ENCODE assay signal across 9 mouse cellular contexts in genomic region chr5:75043011-75043445, GRCm38 (mm10). TPM values are rescaled to one million over a fixed set of nuclear protein-coding genes. Genes with fewer than 3 reads are reported as not detected.
DNase-seq lines count a peak whose midpoint lies in the region; ATAC-seq and TF ChIP-seq lines count a peak whose summit lies in the region.
"Had no signal": no experiment of that assay in that cellular context is flagged by ENCODE, and none has a peak within 500 bp of the region (broad histone marks: within the 10 kb centered on the region; RNA-seq: fewer than 3 reads in every experiment).

No protein-coding gene starts in this region.

- no peak overlapping the region for H3K27ac ChIP-seq in testis, adult 2 months (ENCODE audit: control insufficient read depth, insufficient read depth, low read depth, low read length)
- no peak overlapping the region for H3K27ac ChIP-seq in embryonic facial prominence, embryonic 14.5 days (replicated peaks; ENCODE audit: low read depth, low read length)
- H3K27ac ChIP-seq in intestine, embryonic 16.5 days (ENCODE audit: low read length) = no peak overlapping the region

- no peak for TF ChIP-seq CTCF in testis, adult 2 months (IDR thresholded peaks at IDR 0.05; ENCODE audit: control insufficient read depth, insufficient read depth, insufficient replicate concordance, low read depth, low read length)

- WGBS in embryonic facial prominence, embryonic 14.5 days = 52% methylated on average over 9 of the region's 9 CpGs
- WGBS in intestine, embryonic 16.5 days = 21% methylated on average over 9 of the region's 9 CpGs

- no peaks in the 10 kb centered on the region for H3K9me3 ChIP-seq in embryonic facial prominence, embryonic 14.5 days (ENCODE audit: control insufficient read depth, low read length)
- no peaks in the 10 kb centered on the region for H3K9me3 ChIP-seq in intestine, embryonic 16.5 days (ENCODE audit: control insufficient read depth, low read length)

- H3K9ac ChIP-seq in embryonic facial prominence, embryonic 14.5 days (ENCODE audit: low read depth, low read length) = peak overlapping the region; percentile 100
- peak overlapping the region; percentile 99 for H3K9ac ChIP-seq in intestine, embryonic 16.5 days (ENCODE audit: low read depth, low read length)

- DNase-seq in testis, postnatal 14 days (ENCODE audit: low spot score) = no peak
- no peak for DNase-seq in embryonic facial prominence, embryonic 14.5 days (ENCODE audit: low spot score)
- peak; percentile 41 for DNase-seq in naive thymus-derived CD4-positive, alpha-beta T cell, adult 2 months (ENCODE audit: low read depth)
- DNase-seq in left cerebral cortex, postnatal 4 days = no peak
- DNase-seq in left cerebral cortex, adult 9 months (ENCODE audit: low spot score in 2 of 2) = no peak
- no peak for DNase-seq in layer of hippocampus, adult 8-10 months (ENCODE audit: low spot score in 2 of 2)

- no peak for ATAC-seq in embryonic facial prominence, embryonic 14.5 days (ENCODE audit: low read depth)
- ATAC-seq in intestine, embryonic 16.5 days = no peak

- H3K4me2 ChIP-seq in embryonic facial prominence, embryonic 14.5 days (ENCODE audit: low read depth, low read length) = peak overlapping the region; percentile 79
- H3K4me2 ChIP-seq in intestine, embryonic 16.5 days (ENCODE audit: low read depth, low read length) = peak overlapping the region; percentile 79

- intact Hi-C loops in left cerebral cortex, postnatal 4 days (cut with DNase I) = no loop called here

- no peaks in the 10 kb centered on the region for H3K36me3 ChIP-seq in testis, adult 2 months (ENCODE audit: control insufficient read depth, insufficient read depth, low read length)
- no peaks in the 10 kb centered on the region for H3K36me3 ChIP-seq in embryonic facial prominence, embryonic 14.5 days (ENCODE audit: control insufficient read depth, insufficient read depth, low read length)
- no peaks in the 10 kb centered on the region for H3K36me3 ChIP-seq in intestine, embryonic 16.5 days (ENCODE audit: control insufficient read depth, insufficient read depth, low read length)

- H3K4me3 ChIP-seq in testis, adult 2 months (ENCODE audit: control insufficient read depth, low read depth, low read length) = peak overlapping the region; percentile 43
- peak overlapping the region; percentile 97 for H3K4me3 ChIP-seq in embryonic facial prominence, embryonic 14.5 days (ENCODE audit: low read depth, low read length)
- H3K4me3 ChIP-seq in intestine, embryonic 16.5 days (ENCODE audit: low read length) = peak overlapping the region; percentile 98

- TF ChIP-seq POLR2A in testis, adult 2 months (IDR thresholded peaks at IDR 0.05; ENCODE audit: control insufficient read depth, low read depth, low read length) = no peak

- peaks cover 2% of the 10 kb centered on the region; the same call in 1 of the 2 replicates for H3K4me1 ChIP-seq in testis, adult 2 months (ENCODE audit: control insufficient read depth, insufficient read depth, low read length)
- H3K4me1 ChIP-seq in embryonic facial prominence, embryonic 14.5 days (ENCODE audit: control insufficient read depth, insufficient read depth, low read length) = peaks cover 10% of the 10 kb centered on the region
- peaks cover 11% of the 10 kb centered on the region for H3K4me1 ChIP-seq in intestine, embryonic 16.5 days (ENCODE audit: control insufficient read depth, insufficient read depth, low read length)

- H3K27me3 ChIP-seq in testis, adult 2 months (ENCODE audit: control insufficient read depth, insufficient read depth, low read length) = no peaks in the 10 kb centered on the region
- H3K27me3 ChIP-seq in embryonic facial prominence, embryonic 14.5 days (replicated peaks; ENCODE audit: control insufficient read depth, insufficient read depth, low read length) = no peaks in the 10 kb centered on the region
- H3K27me3 ChIP-seq in intestine, embryonic 16.5 days (replicated peaks; ENCODE audit: control insufficient read depth, insufficient read depth, low read length) = no peaks in the 10 kb centered on the region

RNA-seq across cellular contexts. Expression of gene Chic2, which starts 1.5 kb away (rescaled TPM):
- 31.7 and 35.5 TPM in 2 replicates for polyA plus RNA-seq in testis, adult 2 months (2012; rRNA removed)
- polyA plus RNA-seq in embryonic facial prominence, embryonic 14.5 days (2014; fragmentation: Nextera tagmentation; extraction: Ambion mirVana) = 46.5 and 53.4 TPM in 2 replicates
- 15.9 and 20.2 TPM in 2 replicates for polyA plus RNA-seq in intestine, embryonic 16.5 days (2015; fragmentation: Nextera tagmentation; extraction: Ambion mirVana)
- 10 to 100 TPM; 26.3 to 34.4 TPM for total RNA-seq in left cerebral cortex, postnatal 4 days (2021)
- 10 to 100 TPM; 17.7 to 23.0 (median 20.5) TPM for total RNA-seq in layer of hippocampus, adult 8-10 months (2022)

RNA-seq across cellular contexts. Expression of gene Gsx2, which starts 32.4 kb away (rescaled TPM):
- polyA plus RNA-seq in testis, adult 2 months (2012; rRNA removed) = not detected in 2 replicates
- not detected in 2 replicates for polyA plus RNA-seq in embryonic facial prominence, embryonic 14.5 days (2014; fragmentation: Nextera tagmentation; extraction: Ambion mirVana)
- polyA plus RNA-seq in intestine, embryonic 16.5 days (2015; fragmentation: Nextera tagmentation; extraction: Ambion mirVana) = not detected in 2 replicates
- under 1 TPM; 0.85 to 0.98 TPM for total RNA-seq in left cerebral cortex, postnatal 4 days (2021)
- under 1 TPM in 3 of 4 experiments, not detected in 1; 0.30 to 0.67 (median 0.37) TPM for total RNA-seq in layer of hippocampus, adult 8-10 months (2022)
- total RNA-seq: heart, postnatal 14 days had no signal

Comparison
In these comparisons a context has a peak if more than half of its experiments do, and no peak if none do; other contexts are left out.
1. H3K4me3 ChIP-seq: peak in every context shown above with its lines; median percentile 98 in intestine, embryonic 16.5 days; 97 in embryonic facial prominence, embryonic 14.5 days; 43 in testis, adult 2 months.